Mouse (Mus musculus) bone marrow macrophage, adult 2 months (primary cell): ENCODE results near the gene Rabl6. TPM values are rescaled to one million over a fixed set of nuclear protein-coding genes. Genes with fewer than 3 reads are reported as not detected.

ENCODE experiments used
- H3K27ac ChIP-seq: 2 replicates; pipeline ENCODE4 v1.5.1; 2012; ENCODE audit warnings: low read depth, low read length; ENCODE audit not compliant: insufficient read depth
- H3K4me1 ChIP-seq: 2 replicates; pipeline ENCODE4 v1.6.1; 2012; ENCODE audit warnings: low read length; ENCODE audit not compliant: control insufficient read depth, insufficient read depth
- H3K4me3 ChIP-seq: 2 replicates; pipeline ENCODE4 v1.5.1; 2012; ENCODE audit warnings: mild to moderate bottlenecking, low read length, moderate library complexity; ENCODE audit not compliant: insufficient read depth
- CTCF ChIP-seq: IDR thresholded peaks from 2 replicates; pipeline ENCODE4 v1.5.1; 2012; ENCODE audit warnings: low read depth, mild to moderate bottlenecking, low read length, moderate library complexity
- POLR2A ChIP-seq: IDR thresholded peaks from 2 replicates; pipeline ENCODE4 v1.6.1; 2012; ENCODE audit warnings: mild to moderate bottlenecking, low read depth, low read length, borderline replicate concordance
- polyA plus RNA-seq: library from polyadenylated mRNA; stranded (reverse); fragments of >200 nt; gene quantifications from 2 replicates; pipeline ENCODE4 v1.2.4, GENCODE M21; 2012; ENCODE audit not compliant: missing spikeins, insufficient read depth, insufficient read length

The Rabl6 gene
- polyA plus RNA-seq, 1 experiment: 76.0 TPM

GRCm38 (mm10) chr2:25549021-25549991 lies 59.0 kb downstream of the Rabl6 start:
- peak overlapping the region; percentile 17; the same call in 1 of the 2 replicates for H3K4me3 ChIP-seq
- no peak for TF ChIP-seq CTCF
- no peak for TF ChIP-seq POLR2A

DNA sequence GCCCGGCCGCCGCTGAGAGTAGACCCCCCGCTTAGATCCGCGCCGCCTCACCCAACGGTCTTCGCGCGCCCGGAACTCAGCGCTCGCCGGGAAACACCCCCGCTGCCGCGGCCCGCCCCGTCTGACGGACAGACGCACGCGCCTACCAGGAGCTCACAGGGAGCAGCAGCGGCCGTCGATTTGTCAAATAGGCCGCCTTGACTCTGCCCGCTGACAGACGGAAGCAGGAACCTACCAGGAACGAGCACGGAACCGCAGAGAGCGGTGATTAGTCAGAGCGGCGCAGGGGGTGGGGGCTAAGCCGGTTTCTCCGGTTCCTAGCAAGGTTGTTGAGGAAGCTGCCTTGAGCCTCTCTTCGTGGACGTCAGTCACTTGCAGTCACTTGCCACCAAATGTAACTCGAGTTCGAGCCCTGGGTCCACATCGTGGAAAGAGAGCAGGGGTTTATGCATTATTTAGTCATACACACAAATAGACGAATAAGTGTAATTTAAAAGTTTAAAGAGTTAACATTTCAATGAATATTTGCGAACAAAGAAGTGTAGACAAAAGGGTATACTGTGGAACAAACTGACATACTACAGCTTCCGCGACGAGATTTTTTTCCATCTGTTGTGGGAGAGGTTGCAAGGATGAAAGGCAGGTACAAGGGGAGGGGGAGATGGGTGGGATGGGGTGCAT lies 61.4 kb downstream of the Rabl6 start, which contains the start of gene Traf2:
Gene Traf2, minus strand, starts transcription at position 130 of the 681 bp plus-strand sequence.
- peaks cover 42% of the 10 kb centered on the region for H3K4me1 ChIP-seq

More at GRCm38 (mm10) chr2:25549021-25549991, 59.0 kb downstream of the Rabl6 start:
- no peak overlapping the region for H3K27ac ChIP-seq
- H3K4me1 ChIP-seq: peaks cover 36% of the 10 kb centered on the region

GRCm38 (mm10) chr2:25545996-25546810 lies 62.1 kb downstream of the Rabl6 start:
- TF ChIP-seq POLR2A (no peak), CTCF (no peak)
- Histone ChIP-seq H3K4me1 (peaks cover 42% of the 10 kb centered on the region), H3K27ac (peak overlapping the region; percentile 21), H3K4me3 (peak overlapping the region; percentile 93)

More for the DNA sequence above, 61.4 kb downstream of the Rabl6 start, which contains the start of gene Traf2:
- H3K4me3 ChIP-seq: peak within 1 kb of the TSS; percentile 93
- TF ChIP-seq POLR2A (no peak), CTCF (no peak)
- peak within 1 kb of the TSS; percentile 21 for H3K27ac ChIP-seq

DNA sequence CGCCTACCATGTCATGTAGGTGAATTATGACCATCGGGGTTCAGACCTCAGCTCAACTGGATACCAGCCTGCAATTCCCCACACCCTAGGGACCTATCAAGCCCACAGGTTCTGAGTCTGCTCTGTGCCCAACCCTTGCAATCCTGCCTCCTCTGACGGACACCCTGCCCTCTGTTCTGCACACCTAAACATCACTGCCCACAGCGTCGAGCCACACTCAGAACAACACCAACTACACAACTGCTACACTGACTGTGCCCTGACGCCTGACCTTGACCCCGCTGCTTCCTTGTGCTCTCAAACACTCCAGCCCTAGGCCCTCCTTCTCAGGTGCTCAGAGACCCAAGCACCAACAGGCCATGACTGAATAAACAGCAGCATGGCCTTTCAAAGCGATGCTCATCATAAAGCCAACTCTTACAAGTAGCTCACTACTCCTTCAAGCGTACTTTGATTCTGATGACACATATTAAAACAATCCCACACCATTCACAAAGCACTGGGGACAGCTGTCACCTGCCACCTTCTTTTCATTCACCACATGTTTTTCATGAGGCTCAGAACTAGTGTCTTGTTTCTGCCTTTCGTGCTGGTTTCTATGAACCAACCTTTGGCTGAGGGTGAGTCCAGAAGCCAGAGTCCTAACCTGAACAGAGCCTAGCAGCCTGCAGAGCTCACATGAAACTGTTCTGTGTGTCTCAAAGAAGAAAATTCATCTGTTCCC lies 66.5 kb downstream of the Rabl6 start:
- H3K27ac ChIP-seq: no peak overlapping the region
- no peak for TF ChIP-seq CTCF
- TF ChIP-seq POLR2A: no peak
- peaks cover 26% of the 10 kb centered on the region for H3K4me1 ChIP-seq
- H3K4me3 ChIP-seq: no peak overlapping the region

DNA sequence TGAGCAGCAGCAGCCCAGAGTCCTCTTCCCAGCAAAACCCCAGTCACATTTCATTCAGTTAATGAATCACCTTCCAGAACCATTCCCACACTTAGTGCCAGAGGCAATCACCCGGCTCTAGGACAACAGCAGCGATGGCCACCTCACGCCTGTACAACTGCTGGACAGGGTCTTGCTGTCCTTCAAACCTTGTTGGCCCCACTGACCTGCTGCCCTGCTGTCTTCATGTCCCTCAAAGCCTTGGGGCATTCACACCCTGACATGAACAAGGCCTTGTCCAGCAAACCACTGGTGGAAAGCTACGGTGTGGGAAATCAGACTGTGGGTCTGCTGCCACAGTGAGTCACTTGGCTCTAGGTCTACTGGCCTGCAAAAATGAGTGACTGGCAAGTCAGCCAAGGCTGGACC lies 67.8 kb downstream of the Rabl6 start:
- Histone ChIP-seq H3K27ac (no peak overlapping the region), H3K4me3 (no peak overlapping the region), H3K4me1 (peaks cover 22% of the 10 kb centered on the region)
- TF ChIP-seq POLR2A: no peak
- TF ChIP-seq CTCF: no peak

DNA sequence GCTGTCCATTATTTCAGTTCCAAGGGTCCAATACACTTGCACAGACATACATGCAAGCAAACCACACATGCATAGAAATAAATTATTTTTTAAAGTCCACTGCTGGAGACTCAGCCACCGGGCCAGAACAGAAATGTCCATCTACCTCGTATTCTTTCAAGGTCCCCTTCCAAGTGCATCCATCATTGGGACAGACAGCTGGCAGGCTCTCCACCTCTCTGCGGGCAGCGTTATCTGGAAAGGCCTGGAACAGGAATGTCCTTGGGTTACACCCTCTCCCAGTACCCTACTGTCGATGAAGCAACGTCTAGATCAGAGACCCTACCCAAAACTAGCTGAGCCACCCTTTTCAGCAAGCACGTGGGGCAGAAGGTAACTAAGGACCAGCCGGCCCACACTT lies 71.8 kb downstream of the Rabl6 start:
- no peak overlapping the region for H3K4me3 ChIP-seq
- no peak overlapping the region for H3K27ac ChIP-seq
- TF ChIP-seq CTCF (no peak), POLR2A (no peak)
- peaks cover 33% of the 10 kb centered on the region for H3K4me1 ChIP-seq

DNA sequence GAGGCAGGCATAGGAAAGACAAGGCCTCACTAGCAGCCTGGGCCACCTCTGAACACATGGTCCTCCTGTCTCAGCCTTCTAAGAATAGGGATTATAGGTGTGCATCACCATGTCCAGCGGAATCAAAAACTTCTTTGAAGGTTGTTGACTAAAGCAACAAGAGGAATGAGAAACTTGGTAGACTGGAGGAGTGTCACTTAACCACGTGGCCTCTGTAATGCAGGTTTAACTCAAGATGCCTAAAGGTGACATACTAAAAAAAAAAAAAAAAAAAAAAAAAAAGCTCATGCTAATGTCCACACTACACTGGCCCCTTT lies 73.5 kb downstream of the Rabl6 start:
- TF ChIP-seq CTCF (no peak), POLR2A (no peak)
- peaks cover 33% of the 10 kb centered on the region for H3K4me1 ChIP-seq
- H3K27ac ChIP-seq: peak overlapping the region; percentile 81
- no peak overlapping the region for H3K4me3 ChIP-seq

DNA sequence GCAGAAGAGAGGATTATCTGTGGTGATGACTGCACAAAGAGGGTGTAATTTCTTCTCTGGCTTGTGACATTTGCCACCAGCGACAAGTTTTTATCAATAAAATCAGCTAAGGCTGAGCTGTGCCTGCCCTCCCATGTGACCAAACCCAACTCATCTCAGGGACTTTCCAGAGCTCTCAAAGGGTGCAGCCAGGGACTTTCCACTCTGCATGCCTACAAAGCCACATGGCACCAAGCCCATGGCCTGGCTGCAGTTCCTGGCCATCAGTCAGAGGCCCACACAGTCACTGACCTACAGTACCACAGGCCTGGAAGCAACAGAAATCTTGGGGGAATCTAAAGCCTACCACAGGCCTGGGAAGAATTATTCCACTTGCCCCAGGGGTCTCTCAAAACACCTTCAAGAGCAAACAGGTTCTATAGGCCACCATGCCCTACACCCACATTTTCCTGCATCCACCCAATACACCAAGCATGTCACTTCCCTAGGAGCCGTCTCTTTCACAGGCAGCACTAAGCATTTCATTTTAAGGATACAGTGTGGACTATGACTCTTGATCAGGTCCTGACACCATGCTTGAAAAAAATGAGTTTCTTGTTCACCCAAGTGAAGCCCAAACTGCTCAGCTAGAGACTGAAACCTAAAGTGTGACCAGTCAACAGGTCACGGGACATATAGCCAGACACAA lies 74.0 kb downstream of the Rabl6 start:
- H3K4me1 ChIP-seq: peaks cover 28% of the 10 kb centered on the region
- H3K27ac ChIP-seq: peak overlapping the region; percentile 81
- no peak overlapping the region for H3K4me3 ChIP-seq
- TF ChIP-seq CTCF: no peak
- no peak for TF ChIP-seq POLR2A

- peak overlapping the region; percentile 74 for H3K27ac ChIP-seq
- H3K4me3 ChIP-seq: no peak overlapping the region
- TF ChIP-seq CTCF (no peak), POLR2A (no peak)
- H3K4me1 ChIP-seq: peaks cover 27% of the 10 kb centered on the region
Measured at GRCm38 (mm10) chr2:25533707-25534106, 74.6 kb downstream of the Rabl6 start.

Other genes starting within 250 kb of the Rabl6 start
- 175 and 203 TPM in 2 replicates for gene Uap1l1, start 242.8 kb downstream of the Rabl6 start, polyA plus RNA-seq
- gene Sapcd2, start 236.2 kb downstream of the Rabl6 start, polyA plus RNA-seq: 7.2 and 8.0 TPM in 2 replicates
- not detected in 2 replicates for gene Entpd2, start 212.6 kb downstream of the Rabl6 start, polyA plus RNA-seq
- gene Npdc1, start 209.2 kb downstream of the Rabl6 start, polyA plus RNA-seq: 5.0 and 6.6 TPM in 2 replicates
- 9.5 and 9.6 TPM in 2 replicates for gene Fut7, start 185.3 kb downstream of the Rabl6 start, polyA plus RNA-seq
- gene Abca2, start 179.8 kb downstream of the Rabl6 start, polyA plus RNA-seq: 14.9 and 16.4 TPM in 2 replicates
- not detected in 2 replicates for gene Clic3, start 151.7 kb downstream of the Rabl6 start, polyA plus RNA-seq
- gene Paxx, start 147.4 kb downstream of the Rabl6 start, polyA plus RNA-seq: 22.4 and 26.2 TPM in 2 replicates
- gene Ptgds, start 138.5 kb downstream of the Rabl6 start, polyA plus RNA-seq: not detected in 2 replicates
- not detected in 2 replicates for gene Lcn12, start 114.6 kb downstream of the Rabl6 start, polyA plus RNA-seq
- gene Fbxw5, start 107.8 kb downstream of the Rabl6 start, polyA plus RNA-seq: 35.0 and 35.4 TPM in 2 replicates
- 1.8 TPM in 1 of 2 replicates, not detected in the other for gene C8g, start 106.8 kb downstream of the Rabl6 start, polyA plus RNA-seq
- gene Traf2, start 61.6 kb downstream of the Rabl6 start, polyA plus RNA-seq: 14.8 and 15.5 TPM in 2 replicates
- gene Edf1, start 50.7 kb downstream of the Rabl6 start, polyA plus RNA-seq: 142 and 160 TPM in 2 replicates
- 0.60 and 1.3 TPM in 2 replicates for gene Mamdc4, start 33.7 kb downstream of the Rabl6 start, polyA plus RNA-seq
- gene Phpt1, start 33.3 kb downstream of the Rabl6 start, polyA plus RNA-seq: 20.0 and 23.0 TPM in 2 replicates
- gene Ajm1, start 26.8 kb downstream of the Rabl6 start, polyA plus RNA-seq: 0.11 and 0.21 TPM in 2 replicates
- gene Ccdc183, start 9.2 kb upstream of the Rabl6 start, polyA plus RNA-seq: not detected in 2 replicates
- gene Tmem141, start 13.5 kb upstream of the Rabl6 start, polyA plus RNA-seq: 51.6 and 54.3 TPM in 2 replicates
- 18.6 and 21.5 TPM in 2 replicates for gene Fcna, start 19.5 kb upstream of the Rabl6 start, polyA plus RNA-seq
- gene Lcn8, start 44.6 kb upstream of the Rabl6 start, polyA plus RNA-seq: not detected in 2 replicates
- not detected in 2 replicates for gene Lcn5, start 49.4 kb upstream of the Rabl6 start, polyA plus RNA-seq
- gene Lcn6, start 68.3 kb upstream of the Rabl6 start, polyA plus RNA-seq: not detected in 2 replicates
- not detected in 2 replicates for gene Lcn10, start 74.2 kb upstream of the Rabl6 start, polyA plus RNA-seq
- gene Obp2a, start 91.5 kb upstream of the Rabl6 start, polyA plus RNA-seq: not detected in 2 replicates
- gene Bmyc, start 98.2 kb upstream of the Rabl6 start, polyA plus RNA-seq: 29.8 and 34.7 TPM in 2 replicates
- gene Obp2b, start 128.5 kb upstream of the Rabl6 start, polyA plus RNA-seq: not detected in 2 replicates
- not detected in 2 replicates for gene Lcn3, start 157.0 kb upstream of the Rabl6 start, polyA plus RNA-seq
- not detected in 2 replicates for gene Lcn11, start 168.5 kb upstream of the Rabl6 start, polyA plus RNA-seq
- gene Gm13539, start 173.7 kb upstream of the Rabl6 start, polyA plus RNA-seq: not detected in 2 replicates
- not detected in 2 replicates for gene Glt6d1, start 207.3 kb upstream of the Rabl6 start, polyA plus RNA-seq
- not detected in 2 replicates for gene Lcn9, start 214.6 kb upstream of the Rabl6 start, polyA plus RNA-seq
- gene Sohlh1, start 238.7 kb upstream of the Rabl6 start, polyA plus RNA-seq: not detected in 2 replicates